In genomic region chr2:33439471-33439881, GRCm38 (mm10) we compare ENCODE assay signal across 14 mouse cellular contexts. TPM values are rescaled to one million over a fixed set of nuclear protein-coding genes. Genes with fewer than 3 reads are reported as not detected.
DNase-seq lines count a peak whose midpoint lies in the region; ATAC-seq and TF ChIP-seq lines count a peak whose summit lies in the region.
"Had no signal": no experiment of that assay in that cellular context is flagged by ENCODE, and none has a peak within 500 bp of the region (broad histone marks: within the 10 kb centered on the region; RNA-seq: fewer than 3 reads in every experiment).

No protein-coding gene starts in this region.

- no peak for DNase-seq in forebrain, postnatal 0 days
- DNase-seq in kidney, postnatal 4 days = peak; percentile 16 to 38
- DNase-seq in kidney, adult 2 months = no peak
- DNase-seq in midbrain, embryonic 14.5 days = peak; percentile 31
- no peak for DNase-seq in heart, adult 2 months
- DNase-seq in lung, postnatal 36 days = no peak
- DNase-seq: adrenal gland, postnatal 36 days; cerebellum, adult 18-20 months; heart, postnatal 36 days; kidney, postnatal 10 days had no signal

- peaks cover 52% of the 10 kb centered on the region for H3K4me1 ChIP-seq in forebrain, embryonic 12.5 days
- H3K4me1 ChIP-seq in forebrain, postnatal 0 days (ENCODE audit: insufficient read depth) = peaks cover 14% of the 10 kb centered on the region
- no peaks in the 10 kb centered on the region for H3K4me1 ChIP-seq in kidney, adult 2 months (ENCODE audit: control insufficient read depth, insufficient read depth, low read length)
- H3K4me1 ChIP-seq in cortical plate, adult 2 months (ENCODE audit: control insufficient read depth, insufficient read depth, low read length) = peaks cover 6% of the 10 kb centered on the region; the same call in 1 of the 2 replicates
- peaks cover 20% of the 10 kb centered on the region for H3K4me1 ChIP-seq in midbrain, embryonic 14.5 days (ENCODE audit: control insufficient read depth, insufficient read depth, low read length)
- peaks cover under 1% of the 10 kb centered on the region; the same call in 1 of the 2 replicates for H3K4me1 ChIP-seq in heart, adult 2 months (ENCODE audit: control insufficient read depth, insufficient read depth, low read length)

- 4% methylated on average over 8 of the region's 8 CpGs for WGBS in forebrain, embryonic 12.5 days
- WGBS in forebrain, postnatal 0 days = 8% methylated on average over 8 of the region's 8 CpGs
- WGBS in kidney, adult 2 months = 32% methylated on average over 8 of the region's 8 CpGs
- 2% methylated on average over 8 of the region's 8 CpGs for WGBS in midbrain, embryonic 14.5 days
- 57% methylated on average over 8 of the region's 8 CpGs for WGBS in heart, adult 2 months

- H3K9me3 ChIP-seq in forebrain, embryonic 12.5 days = no peaks in the 10 kb centered on the region
- H3K9me3 ChIP-seq in forebrain, postnatal 0 days (ENCODE audit: low read length) = no peaks in the 10 kb centered on the region
- H3K9me3 ChIP-seq in midbrain, embryonic 14.5 days (ENCODE audit: control insufficient read depth, low read length) = no peaks in the 10 kb centered on the region
- H3K9me3 ChIP-seq: liver, embryonic 15.5 days had no signal

- no peaks in the 10 kb centered on the region for H3K36me3 ChIP-seq in forebrain, embryonic 12.5 days (replicated peaks)
- no peaks in the 10 kb centered on the region for H3K36me3 ChIP-seq in forebrain, postnatal 0 days (ENCODE audit: insufficient read depth)
- H3K36me3 ChIP-seq in kidney, adult 2 months (ENCODE audit: control insufficient read depth, insufficient read depth, low read length) = no peaks in the 10 kb centered on the region
- H3K36me3 ChIP-seq in midbrain, embryonic 14.5 days (ENCODE audit: control insufficient read depth, insufficient read depth, low read length) = no peaks in the 10 kb centered on the region
- no peaks in the 10 kb centered on the region; the same call in 1 of the 2 replicates for H3K36me3 ChIP-seq in heart, adult 2 months (ENCODE audit: control insufficient read depth, insufficient read depth, low read length)
- H3K36me3 ChIP-seq: liver, embryonic 15.5 days had no signal

- intact Hi-C loops in heart, adult 2 months (cut with DNase I) = no loop called here

- 0 out of 2 replicates have a peak, but pooled peaks have one; percentile 7 for ATAC-seq in forebrain, embryonic 12.5 days (ENCODE audit: low FRiP score)
- no peak for ATAC-seq in forebrain, postnatal 0 days
- ATAC-seq in midbrain, embryonic 14.5 days (ENCODE audit: low FRiP score, low TSS enrichment) = no peak

- TF ChIP-seq EP300 in heart, adult 2 months (IDR thresholded peaks at IDR 0.05; ENCODE audit: insufficient read depth, low read depth, low read length) = no peak

- peak overlapping the region; percentile 63 for H3K27ac ChIP-seq in forebrain, embryonic 12.5 days
- no peak overlapping the region for H3K27ac ChIP-seq in forebrain, postnatal 0 days (ENCODE audit: low read depth, low read length)
- H3K27ac ChIP-seq in kidney, adult 2 months (ENCODE audit: insufficient read depth, low read depth, low read length) = no peak overlapping the region
- no peak overlapping the region; the same call in 1 of the 2 replicates for H3K27ac ChIP-seq in cortical plate, adult 2 months (ENCODE audit: insufficient read depth, low read length)
- no peak overlapping the region for H3K27ac ChIP-seq in midbrain, embryonic 14.5 days (replicated peaks; ENCODE audit: low read depth, low read length)
- no peak overlapping the region for H3K27ac ChIP-seq in heart, adult 2 months
- H3K27ac ChIP-seq: liver, embryonic 15.5 days had no signal

- H3K27me3 ChIP-seq in forebrain, embryonic 12.5 days = peaks cover 12% of the 10 kb centered on the region
- H3K27me3 ChIP-seq in forebrain, postnatal 0 days (ENCODE audit: insufficient read depth, low read length) = 0 out of 2 replicates have a peak, but pooled peaks cover 5% of the 10 kb centered on the region
- H3K27me3 ChIP-seq in kidney, adult 2 months (replicated peaks; ENCODE audit: control insufficient read depth, insufficient read depth, low read length) = no peaks in the 10 kb centered on the region
- no peaks in the 10 kb centered on the region for H3K27me3 ChIP-seq in midbrain, embryonic 14.5 days (ENCODE audit: control insufficient read depth, insufficient read depth, low read length)
- H3K27me3 ChIP-seq in heart, adult 2 months (ENCODE audit: control insufficient read depth, insufficient read depth, low read length) = no peaks in the 10 kb centered on the region

- H3K9ac ChIP-seq in forebrain, embryonic 12.5 days = no peak overlapping the region
- no peak overlapping the region for H3K9ac ChIP-seq in forebrain, postnatal 0 days
- H3K9ac ChIP-seq in midbrain, embryonic 14.5 days (replicated peaks; ENCODE audit: low read length) = no peak overlapping the region
- H3K9ac ChIP-seq in heart, adult 2 months (ENCODE audit: low read depth, low read length) = no peak overlapping the region
- H3K9ac ChIP-seq: liver, embryonic 15.5 days had no signal

- no peak for TF ChIP-seq CTCF in forebrain, postnatal 0 days (IDR thresholded peaks at IDR 0.05; ENCODE audit: low read depth)
- TF ChIP-seq CTCF in kidney, adult 2 months (conservative IDR thresholded peaks at IDR 0.05; ENCODE audit: insufficient read depth, insufficient read length, low read depth, low read length) = no peak
- no peak for TF ChIP-seq CTCF in cortical plate, adult 2 months (IDR thresholded peaks at IDR 0.05; ENCODE audit: extremely low read depth, insufficient read depth, low read length)
- TF ChIP-seq CTCF in heart, adult 2 months (IDR thresholded peaks at IDR 0.05) = no peak

- no peak for TF ChIP-seq POLR2A in kidney, adult 2 months (IDR thresholded peaks at IDR 0.05; ENCODE audit: low read depth, low read length)
- TF ChIP-seq POLR2A in cortical plate, adult 2 months (IDR thresholded peaks at IDR 0.05; ENCODE audit: extremely low read depth, insufficient read depth, low read length) = 0 out of 2 replicates have a peak, but pooled peaks have one; percentile 46
- no peak for TF ChIP-seq POLR2A in heart, adult 2 months (IDR thresholded peaks at IDR 0.05; ENCODE audit: insufficient read depth, low read depth, low read length)

- no peak overlapping the region for H3K4me3 ChIP-seq in forebrain, embryonic 12.5 days (replicated peaks)
- no peak overlapping the region for H3K4me3 ChIP-seq in forebrain, postnatal 0 days (ENCODE audit: low read depth, low read length)
- no peak overlapping the region for H3K4me3 ChIP-seq in kidney, adult 2 months (ENCODE audit: insufficient read depth, low read depth, low read length)
- no peak overlapping the region for H3K4me3 ChIP-seq in cortical plate, adult 2 months (ENCODE audit: insufficient read depth, low read length)
- no peak overlapping the region for H3K4me3 ChIP-seq in midbrain, embryonic 14.5 days (replicated peaks; ENCODE audit: low read depth, low read length)
- no peak overlapping the region for H3K4me3 ChIP-seq in heart, adult 2 months
- H3K4me3 ChIP-seq: erythroblast, embryonic 14.5 days; liver, embryonic 15.5 days had no signal

- H3K4me2 ChIP-seq in forebrain, embryonic 12.5 days = peak overlapping the region; percentile 33
- H3K4me2 ChIP-seq in forebrain, postnatal 0 days (ENCODE audit: low read depth) = no peak overlapping the region
- H3K4me2 ChIP-seq in midbrain, embryonic 14.5 days (ENCODE audit: low read length) = no peak overlapping the region
- H3K4me2 ChIP-seq: liver, embryonic 15.5 days had no signal

- H3K79me2 ChIP-seq in heart, adult 2 months (replicated peaks; ENCODE audit: control insufficient read depth, insufficient read depth, low read length) = no peaks in the 10 kb centered on the region

RNA-seq across cellular contexts. Expression of gene Zbtb34, which starts 8.4 kb away (rescaled TPM):
- 10.4 and 12.4 TPM in 2 replicates for polyA plus RNA-seq in forebrain, embryonic 12.5 days (2016; fragmentation: Nextera tagmentation; extraction: Ambion mirVana)
- 20.9 and 24.1 TPM in 2 replicates for total RNA-seq in forebrain, postnatal 0 days (2014; rRNA removed)
- 3.7 and 4.5 TPM in 2 replicates for polyA plus RNA-seq in forebrain, postnatal 0 days (2015; fragmentation: Nextera tagmentation; extraction: Ambion mirVana)
- 5.1 and 6.2 TPM in 2 replicates for polyA plus RNA-seq in kidney, adult 2 months (2012; rRNA removed)
- polyA plus RNA-seq in cortical plate, adult 2 months (2012; rRNA removed) = 16.2 and 17.6 TPM in 2 replicates
- 5.6 and 9.2 TPM in 2 replicates for polyA plus RNA-seq in midbrain, embryonic 14.5 days (2014; fragmentation: Nextera tagmentation; extraction: Ambion mirVana)
- total RNA-seq in heart, adult 2 months (2021) = 1 to 10 TPM; 5.7 to 7.3 TPM
- polyA plus RNA-seq in heart, adult 2 months (2012; rRNA removed) = 5.0 and 8.1 TPM in 2 replicates

RNA-seq across cellular contexts. Expression of gene Zbtb43, which starts 28.9 kb away (rescaled TPM):
- 28.2 and 30.2 TPM in 2 replicates for polyA plus RNA-seq in forebrain, embryonic 12.5 days (2016; fragmentation: Nextera tagmentation; extraction: Ambion mirVana)
- 32.2 and 46.5 TPM in 2 replicates for total RNA-seq in forebrain, postnatal 0 days (2014; rRNA removed)
- polyA plus RNA-seq in forebrain, postnatal 0 days (2015; fragmentation: Nextera tagmentation; extraction: Ambion mirVana) = 19.2 and 24.4 TPM in 2 replicates
- polyA plus RNA-seq in kidney, adult 2 months (2012; rRNA removed) = 14.2 and 15.0 TPM in 2 replicates
- polyA plus RNA-seq in cortical plate, adult 2 months (2012; rRNA removed) = 21.1 and 21.5 TPM in 2 replicates
- 29.9 and 33.0 TPM in 2 replicates for polyA plus RNA-seq in midbrain, embryonic 14.5 days (2014; fragmentation: Nextera tagmentation; extraction: Ambion mirVana)
- 10 to 100 TPM; 20.0 to 20.3 TPM for total RNA-seq in heart, adult 2 months (2021)
- polyA plus RNA-seq in heart, adult 2 months (2012; rRNA removed) = 9.2 and 17.0 TPM in 2 replicates

Comparison
In these comparisons a context has a peak if more than half of its experiments do, and no peak if none do; other contexts are left out.
1. DNase-seq: peak in kidney, postnatal 4 days (2 of 2) and midbrain, embryonic 14.5 days (single experiment); none in forebrain, postnatal 0 days (single experiment), kidney, adult 2 months (single experiment), heart, adult 2 months (0 of 2) and lung, postnatal 36 days (single experiment).